Mouse (Mus musculus) urinary bladder, adult 18-20 months (tissue): Measurements from ENCODE around the gene Dvl1.
A peak's percentile ranks its signal among the peaks of the same experiment; 100 is the strongest.

Source experiments
- DNase-seq, 2 experiments: peaks; one replicate each; pipeline ENCODE4 v3.0.0; 2022; ENCODE audit warnings: low spot score in 2 of 2, mixed read lengths in 2 of 2

Gene Dvl1

GRCm38 (mm10) chr4:155839483-155839910, 7.7 kb upstream of the Dvl1 start, which contains the start of gene Mxra8:
TSS of gene Mxra8 (plus strand) at chr4:155839680.
- DNase-seq: peak in 1 of 2 experiments; percentile 84

GRCm38 (mm10) chr4:155840076-155841002, 6.9 kb upstream of the Dvl1 start:
- no peak for DNase-seq

- peak; percentile 50 to 56 for DNase-seq
These were observed 6.2 kb upstream of the Dvl1 start for GRCm38 (mm10) chr4:155841003-155841454.

DNA sequence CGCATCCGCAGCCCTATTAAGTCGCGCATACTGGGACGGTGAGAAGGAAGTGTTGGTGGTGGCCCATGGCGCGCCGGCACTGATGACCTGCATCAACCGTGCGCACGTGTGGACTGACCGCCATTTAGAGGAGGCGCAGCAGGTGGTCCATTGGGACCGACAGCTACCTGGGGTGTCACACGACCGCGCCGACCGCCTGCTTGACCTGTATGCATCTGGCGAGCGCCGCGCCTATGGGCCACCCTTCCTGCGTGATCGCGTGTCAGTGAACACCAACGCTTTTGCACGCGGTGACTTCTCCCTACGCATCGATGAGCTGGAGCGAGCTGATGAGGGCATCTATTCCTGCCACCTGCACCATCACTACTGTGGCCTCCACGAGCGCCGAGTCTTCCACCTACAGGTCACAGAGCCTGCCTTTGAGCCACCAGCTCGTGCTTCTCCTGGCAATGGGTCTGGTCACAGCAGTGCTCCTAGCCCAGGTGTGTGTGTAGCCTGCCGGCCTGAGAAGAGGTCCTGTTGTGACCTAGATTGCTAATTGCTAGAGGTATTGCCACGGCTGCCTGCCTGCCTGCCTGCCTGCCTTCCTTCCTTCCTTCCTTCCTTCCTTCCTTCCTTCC, 5.4 kb upstream of the Dvl1 start:
- no peak for DNase-seq

DNA sequence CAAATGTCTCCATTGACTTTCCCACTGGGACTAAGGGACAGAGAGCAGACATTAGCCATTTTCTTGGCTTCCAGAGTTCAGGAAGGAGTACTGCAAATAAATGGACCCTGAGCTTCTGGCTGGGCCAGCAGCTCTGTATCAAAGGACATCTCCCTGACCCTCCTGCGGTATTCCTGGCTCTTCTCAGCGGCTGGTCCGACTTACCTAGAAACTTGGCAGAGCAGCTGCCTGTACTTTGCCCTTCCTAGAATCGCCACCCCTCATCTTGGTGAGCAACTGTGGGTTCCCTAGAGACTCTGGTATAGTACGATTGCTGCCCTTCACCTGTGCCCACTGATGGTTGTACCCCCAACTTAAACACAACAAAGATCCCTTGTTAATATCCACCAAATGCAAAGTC, 4.0 kb upstream of the Dvl1 start:
- DNase-seq: no peak

GRCm38 (mm10) chr4:155847591-155848352, 570 bp downstream of the Dvl1 start:
- DNase-seq: no peak

- DNase-seq: no peak
These were observed 1.4 kb downstream of the Dvl1 start for GRCm38 (mm10) chr4:155848434-155849095.

GRCm38 (mm10) chr4:155849391-155849790, 2.2 kb downstream of the Dvl1 start:
- no peak for DNase-seq

DNA sequence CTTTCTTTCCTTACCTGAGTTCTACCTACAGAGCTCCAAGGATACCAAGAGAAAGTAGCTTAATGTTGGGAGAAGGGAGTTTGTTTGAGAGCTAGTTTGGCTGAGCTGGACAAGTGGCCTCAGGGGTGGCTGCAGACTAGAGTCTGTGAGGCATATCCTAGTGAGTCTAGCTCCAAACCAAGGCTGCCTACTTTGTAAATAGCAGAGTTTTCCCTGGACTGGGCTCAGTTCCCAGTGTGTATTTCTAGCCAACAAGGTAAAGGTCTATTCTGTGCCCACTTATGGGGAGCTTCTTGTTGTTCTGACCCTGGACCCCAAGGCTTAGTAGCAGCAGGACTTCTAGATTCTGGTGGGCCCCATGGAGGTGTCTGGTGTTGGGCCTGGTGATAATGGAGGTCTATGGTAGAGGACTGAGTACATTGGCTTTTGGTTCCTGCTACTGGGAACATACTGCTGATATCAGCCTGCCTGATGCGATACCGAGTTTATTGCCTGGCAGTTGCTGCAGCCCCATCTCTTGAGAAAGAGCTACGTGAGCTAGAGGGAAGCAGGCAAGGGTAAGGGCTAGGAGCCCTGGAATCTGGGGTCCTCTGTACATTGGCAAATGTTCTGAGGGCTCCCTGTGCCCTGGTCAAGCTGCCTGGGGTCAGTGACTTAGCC, 2.7 kb downstream of the Dvl1 start:
- no peak for DNase-seq

- DNase-seq: no peak
These were observed 4.2 kb downstream of the Dvl1 start for GRCm38 (mm10) chr4:155851368-155851767.

GRCm38 (mm10) chr4:155851951-155852411, 4.8 kb downstream of the Dvl1 start:
- DNase-seq: no peak

GRCm38 (mm10) chr4:155853421-155853820, 6.2 kb downstream of the Dvl1 start:
- no peak for DNase-seq

DNA sequence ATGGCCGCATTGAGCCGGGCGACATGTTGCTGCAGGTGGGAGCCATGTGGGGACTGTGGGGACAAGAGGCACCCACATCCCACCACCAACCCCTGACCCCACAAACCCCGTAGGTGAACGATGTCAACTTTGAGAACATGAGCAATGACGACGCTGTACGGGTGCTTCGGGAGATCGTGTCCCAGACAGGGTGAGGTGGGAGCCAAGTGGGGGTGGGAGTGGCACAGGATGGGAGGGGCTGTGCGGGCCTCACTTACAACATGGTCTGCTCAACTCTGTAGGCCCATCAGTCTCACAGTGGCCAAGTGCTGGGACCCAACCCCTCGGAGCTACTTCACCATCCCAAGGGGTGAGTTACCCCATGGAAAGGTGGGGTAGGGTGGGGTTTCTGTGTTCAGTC, 7.8 kb downstream of the Dvl1 start:
- DNase-seq: no peak

GRCm38 (mm10) chr4:155856071-155856470, 8.9 kb downstream of the Dvl1 start:
- no peak for DNase-seq

- no peak for DNase-seq
These were observed 9.7 kb downstream of the Dvl1 start for GRCm38 (mm10) chr4:155856881-155857280.

GRCm38 (mm10) chr4:155859318-155859717, 12.1 kb downstream of the Dvl1 start:
- no peak for DNase-seq

DNA sequence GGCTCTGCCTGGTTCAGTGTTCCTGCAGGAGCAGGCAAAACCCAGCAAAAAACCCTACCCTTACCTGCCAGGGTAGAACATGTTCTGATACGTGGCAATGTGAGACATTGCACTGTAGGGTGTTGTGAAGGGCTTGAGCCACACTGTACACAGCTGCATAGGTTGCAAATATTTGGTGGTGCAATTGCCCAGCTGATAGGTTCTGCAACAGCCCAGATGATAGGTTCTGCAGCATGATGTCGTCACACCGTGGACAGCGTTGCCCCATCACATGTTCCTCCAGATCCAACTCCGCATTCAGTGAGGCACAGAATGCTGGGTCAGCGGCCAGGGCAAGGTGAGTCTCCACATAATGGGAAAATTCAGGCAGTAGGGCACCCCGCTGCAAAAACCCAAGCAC, 14.6 kb downstream of the Dvl1 start:
- DNase-seq: no peak

- no peak for DNase-seq
These were observed 15.8 kb downstream of the Dvl1 start, which contains the start of gene Tas1r3 for GRCm38 (mm10) chr4:155863001-155863400. TSS of gene Tas1r3 (minus strand) at chr4:155863362.

DNA sequence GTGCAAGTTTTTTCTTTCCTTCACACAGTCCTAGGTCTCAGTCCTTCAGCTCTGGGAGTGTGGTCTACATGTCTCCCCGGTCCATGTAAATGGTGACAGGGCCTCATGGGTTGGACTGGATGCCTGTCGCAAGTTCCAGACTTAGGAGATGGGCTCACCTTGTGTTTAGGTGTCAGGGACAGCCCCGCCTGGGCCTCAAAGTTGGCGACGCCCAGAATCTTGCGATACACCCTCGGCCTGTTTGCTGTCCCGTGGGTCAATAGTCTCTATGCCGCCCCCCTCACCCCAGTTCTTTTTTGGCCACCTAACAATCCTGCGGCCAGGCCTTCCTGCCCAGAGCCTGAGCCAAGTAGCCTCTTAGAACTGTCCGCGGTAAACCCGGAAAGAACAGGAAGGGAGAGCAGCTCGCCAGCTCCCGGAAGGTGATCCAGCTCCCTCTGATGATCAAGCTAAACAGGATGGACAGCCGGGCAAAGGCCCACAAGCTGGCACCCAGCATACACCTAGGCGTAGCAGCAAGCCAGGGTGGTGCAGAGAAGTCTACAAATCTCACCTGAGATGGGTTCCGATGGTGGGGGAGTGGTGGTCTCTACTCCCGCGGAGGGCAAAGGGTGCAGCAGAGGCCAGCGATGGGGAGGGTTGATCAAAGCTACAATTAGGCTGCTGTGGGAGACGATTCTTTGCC, 21.6 kb downstream of the Dvl1 start:
- DNase-seq: peak; percentile 29 to 43
